Mouse (Mus musculus) olfactory bulb, adult 2 months (tissue): ENCODE measurements around the gene Zfp276.

Experiments
- CTCF ChIP-seq: fragments of 200-500 bp; IDR thresholded peaks from 2 replicates; pipeline ENCODE4 v1.5.1; 2012; ENCODE audit warnings: low read depth, mild to moderate bottlenecking, low read length, moderate library complexity; ENCODE audit not compliant: insufficient read depth
- POLR2A ChIP-seq: fragments of 200-500 bp; IDR thresholded peaks from 2 replicates; pipeline ENCODE4 v1.6.1; 2012; ENCODE audit warnings: mild to moderate bottlenecking, low read depth, low read length, moderate library complexity; ENCODE audit not compliant: insufficient read depth

DNA sequence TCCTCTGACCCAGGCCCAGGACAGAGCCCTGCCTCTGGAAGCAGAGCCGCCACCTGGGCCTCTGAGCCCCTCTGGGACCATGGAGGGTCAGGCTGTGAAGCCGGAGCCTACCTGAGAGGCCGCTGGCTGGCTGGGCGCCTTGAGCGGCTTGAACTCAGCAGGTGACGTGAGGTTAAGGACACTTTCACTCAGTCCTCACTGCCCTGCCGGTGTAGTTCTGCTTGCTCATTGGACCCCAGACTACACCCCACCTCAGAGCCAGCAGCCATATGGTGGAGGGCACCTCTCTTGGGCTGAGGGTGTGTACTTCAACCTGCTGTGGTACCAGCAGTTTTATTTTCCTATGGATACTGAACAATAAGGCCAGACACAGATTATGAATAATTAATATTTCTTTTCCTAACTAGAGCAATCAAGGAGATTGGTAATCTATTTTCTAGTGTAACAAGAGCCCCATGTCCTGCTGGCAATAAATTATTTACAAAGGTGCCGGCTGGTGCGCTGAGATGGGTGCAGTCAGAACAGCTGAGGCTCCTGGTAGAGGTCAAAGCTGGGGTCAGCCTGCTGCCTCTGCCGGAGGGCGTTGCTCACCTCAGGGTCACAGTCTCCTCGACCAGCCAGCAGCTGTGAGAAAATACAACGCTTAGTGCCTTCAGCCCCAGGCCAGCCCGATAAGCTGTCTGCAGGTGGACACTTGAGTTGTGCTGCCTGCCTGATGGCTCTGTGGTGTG lies 14.1 kb downstream of the Zfp276 start:
- TF ChIP-seq CTCF (no peak), POLR2A (no peak)
